Mouse (Mus musculus) stomach, postnatal 0 days (tissue): ENCODE measurements at regions not wholly inside any gene's neighbourhood (a gene's known extent, or its start where the extent isn't known, plus 50 kb on each side); places are given as distances from the start of the nearest gene placed in this dataset.

Source experiments
- ATAC-seq: fragments of 200-750 bp; cut with Nextera tagmentation; 2 replicates; pipeline ENCODE4 v1.8.0; 2017; ENCODE audit not compliant: low FRiP score, low TSS enrichment
- DNase-seq: peaks from one replicate; pipeline ENCODE4 v3.0.0-alpha.2; 2016; ENCODE audit warnings: low spot score
- H3K27ac ChIP-seq: fragments of 300-500 bp; sonication (generic); replicated peaks from 2 replicates; pipeline ENCODE4 v1.5.1; 2014; ENCODE audit warnings: mild to moderate bottlenecking, control low read depth
- H3K27me3 ChIP-seq: fragments of 300-500 bp; sonication (generic); 2 replicates; pipeline ENCODE4 v1.6.1; 2014; ENCODE audit warnings: low read length; ENCODE audit not compliant: control insufficient read depth, insufficient read depth
- H3K36me3 ChIP-seq: fragments of 300-500 bp; sonication (generic); 2 replicates; pipeline ENCODE4 v1.6.1; 2014; ENCODE audit warnings: low read length, mixed read lengths; ENCODE audit not compliant: control insufficient read depth, insufficient read depth
- H3K4me1 ChIP-seq: fragments of 300-500 bp; sonication (generic); replicated peaks from 2 replicates; pipeline ENCODE4 v1.6.1; 2014; ENCODE audit warnings: antibody characterized with exemption; ENCODE audit not compliant: control insufficient read depth, insufficient read depth
- H3K4me2 ChIP-seq: fragments of 300-500 bp; sonication (generic); replicated peaks from 2 replicates; pipeline ENCODE4 v1.6.1; 2014; ENCODE audit warnings: low read depth, mild to moderate bottlenecking, control low read depth, moderate library complexity
- H3K4me3 ChIP-seq: fragments of 300-500 bp; sonication (generic); 2 replicates; pipeline ENCODE4 v1.5.1; 2014; ENCODE audit warnings: low read depth, low read length, control low read depth
- H3K9ac ChIP-seq: fragments of 300-500 bp; sonication (generic); 2 replicates; pipeline ENCODE4 v1.6.1; 2014; ENCODE audit warnings: mild to moderate bottlenecking, low read length, control low read depth, mixed read lengths
- H3K9me3 ChIP-seq: fragments of 300-500 bp; sonication (generic); 2 replicates; pipeline ENCODE4 v1.6.1; 2016; ENCODE audit warnings: low read length; ENCODE audit not compliant: control insufficient read depth
- CTCF ChIP-seq: IDR thresholded peaks from 2 replicates; pipeline ENCODE4 v1.5.1; 2016; ENCODE audit warnings: antibody characterized with exemption, low read depth, mild to moderate bottlenecking, moderate library complexity
- EP300 ChIP-seq: optimal IDR thresholded peaks from 2 replicates; pipeline ENCODE3; 2016; ENCODE audit warnings: antibody characterized with exemption
- WGBS: fragments of 180-500 bp; shearing (Covaris S2); extraction: QIAGEN DNeasy Blood & Tissue Kit; methylation state at CpG from one replicate; pipeline ENCODE4 v1.1.7; 2014; 5-methylcytosine and 5-hydroxymethylcytosine counted together

DNA sequence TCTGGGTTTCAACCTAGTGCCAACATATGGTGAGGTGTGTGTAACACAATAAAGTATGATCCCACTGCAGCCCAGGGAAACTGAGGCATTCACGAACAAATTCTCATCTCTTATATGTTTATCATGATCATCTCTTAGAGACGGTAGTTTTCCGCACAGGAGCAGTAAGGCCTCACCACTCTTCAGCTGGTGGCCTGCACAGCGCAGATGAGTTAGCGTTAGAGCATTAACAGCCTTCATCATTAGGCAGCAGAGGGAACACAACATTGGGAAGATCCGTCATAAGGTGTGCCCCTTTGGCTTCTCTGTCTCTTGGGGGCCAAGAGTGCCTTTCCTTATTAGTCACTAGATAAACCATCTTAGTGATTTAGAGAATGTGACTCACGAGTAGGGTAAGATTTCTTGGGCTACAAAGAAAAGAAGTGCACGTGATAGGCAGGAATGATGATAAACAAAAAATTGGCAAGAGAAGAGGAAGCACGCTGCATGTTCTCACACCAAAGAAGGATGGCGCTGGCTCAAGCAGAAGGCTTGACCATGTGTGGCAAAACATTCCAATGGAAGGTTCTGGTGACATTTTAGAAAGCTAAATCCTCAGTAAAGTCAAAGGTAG, 81.1 kb upstream of the Emb start:
- Histone ChIP-seq H3K4me3 (no peak overlapping the region), H3K9ac (no peak overlapping the region), H3K27me3 (no peaks in the 10 kb centered on the region), H3K36me3 (no peaks in the 10 kb centered on the region), H3K9me3 (no peaks in the 10 kb centered on the region), H3K4me2 (no peak overlapping the region), H3K27ac (no peak overlapping the region), H3K4me1 (no peaks in the 10 kb centered on the region)
- ATAC-seq (no peak), DNase-seq (no peak)
- TF ChIP-seq EP300 (no peak), CTCF (no peak)
- 61% methylated on average over 10 of the region's 10 CpGs for WGBS

GRCm38 (mm10) chr13:117119636-117120035, 88.7 kb upstream of the Emb start:
- no peak overlapping the region for H3K4me2 ChIP-seq
- no peak for TF ChIP-seq CTCF
- TF ChIP-seq EP300, result no peak

DNA sequence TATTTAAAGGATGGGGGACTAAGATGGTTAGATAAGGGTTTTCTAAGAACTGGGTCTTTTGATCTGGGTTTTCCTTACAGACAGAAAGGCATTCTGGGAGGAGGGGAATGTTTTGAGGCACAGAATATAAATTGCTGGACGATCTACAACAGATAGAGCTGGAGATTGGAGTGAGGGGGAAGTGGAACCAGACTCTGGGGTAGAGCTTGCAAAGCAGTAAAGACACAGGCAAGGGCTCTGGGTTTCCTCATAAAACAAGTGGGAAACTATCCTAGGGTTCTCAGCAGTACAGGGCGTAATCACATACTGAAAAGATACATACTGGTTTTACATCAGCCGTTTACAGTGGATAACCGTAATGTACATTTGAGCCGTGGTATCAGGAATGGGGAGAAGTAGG, 89.5 kb upstream of the Parp8 start:
- H3K36me3 ChIP-seq, result no peaks in the 10 kb centered on the region
- H3K27ac ChIP-seq, result no peak overlapping the region
- no peaks in the 10 kb centered on the region for H3K27me3 ChIP-seq
- no peak for TF ChIP-seq EP300
- H3K4me3 ChIP-seq, result no peak overlapping the region
- WGBS, result 75% methylated on average over 5 of the region's 5 CpGs
- no peak for ATAC-seq
- H3K4me1 ChIP-seq, result no peaks in the 10 kb centered on the region; the same call in 1 of the 2 replicates
- H3K9ac ChIP-seq, result no peak overlapping the region
- H3K4me2 ChIP-seq, result no peak overlapping the region
- no peaks in the 10 kb centered on the region for H3K9me3 ChIP-seq
- no peak for DNase-seq

More at GRCm38 (mm10) chr13:117119636-117120035, 88.7 kb upstream of the Emb start:
- Histone ChIP-seq H3K27me3 (no peaks in the 10 kb centered on the region), H3K9ac (no peak overlapping the region), H3K4me1 (no peaks in the 10 kb centered on the region; the same call in 1 of the 2 replicates), H3K36me3 (no peaks in the 10 kb centered on the region), H3K4me3 (no peak overlapping the region), H3K27ac (no peak overlapping the region), H3K9me3 (no peaks in the 10 kb centered on the region)
- DNase-seq (no peak), ATAC-seq (no peak)
- WGBS, result 51% methylated on average over 4 of the region's 4 CpGs

- H3K4me3 ChIP-seq, result no peak overlapping the region
- TF ChIP-seq EP300 (no peak), CTCF (no peak)
- H3K4me1 ChIP-seq, result no peaks in the 10 kb centered on the region
- H3K27ac ChIP-seq, result no peak overlapping the region
- WGBS, result 74% methylated on average over 1 of the region's 1 CpGs
- no peak overlapping the region for H3K9ac ChIP-seq
- DNase-seq (no peak), ATAC-seq (no peak)
- H3K36me3 ChIP-seq, result no peaks in the 10 kb centered on the region
- no peaks in the 10 kb centered on the region for H3K9me3 ChIP-seq
- H3K4me2 ChIP-seq, result no peak overlapping the region
- H3K27me3 ChIP-seq, result no peaks in the 10 kb centered on the region
These were observed 87.1 kb upstream of the Parp8 start for GRCm38 (mm10) chr13:117112424-117112823.

DNA sequence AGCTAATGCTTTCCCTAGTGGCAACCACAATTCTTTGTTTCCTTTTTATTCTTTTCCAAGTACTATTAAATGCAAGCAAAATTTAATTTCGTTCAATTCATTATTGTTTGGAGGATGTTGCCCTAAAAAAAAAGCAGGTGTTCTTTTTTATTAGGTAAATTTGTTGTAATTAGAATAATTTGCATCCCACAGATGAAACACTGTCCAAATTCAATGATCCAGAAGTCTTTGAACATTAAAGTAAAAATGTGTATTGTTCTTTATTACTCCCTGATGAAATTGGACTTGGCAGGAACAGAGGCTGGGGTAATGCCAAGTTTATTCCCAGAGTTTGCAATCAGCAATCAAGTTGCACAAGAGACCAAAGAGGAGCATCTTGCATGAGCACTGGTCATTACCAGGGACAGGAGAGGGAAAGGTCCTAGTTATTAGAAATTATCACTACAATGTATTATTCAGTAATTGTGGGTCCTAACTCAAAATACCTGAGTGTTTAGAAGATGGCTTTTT, 79.9 kb upstream of the Parp8 start:
- Histone ChIP-seq H3K4me2 (no peak overlapping the region), H3K27me3 (no peaks in the 10 kb centered on the region), H3K4me3 (no peak overlapping the region), H3K9ac (no peak overlapping the region), H3K36me3 (no peaks in the 10 kb centered on the region), H3K9me3 (no peaks in the 10 kb centered on the region), H3K4me1 (no peaks in the 10 kb centered on the region), H3K27ac (no peak overlapping the region)
- ATAC-seq, result no peak
- no peak for TF ChIP-seq EP300
- no peak for TF ChIP-seq CTCF
- 63% methylated on average over 1 of the region's 1 CpGs for WGBS
- no peak for DNase-seq

- H3K9ac ChIP-seq, result no peak overlapping the region
- no peaks in the 10 kb centered on the region for H3K4me1 ChIP-seq
- H3K27me3 ChIP-seq, result no peaks in the 10 kb centered on the region
- H3K4me3 ChIP-seq, result no peak overlapping the region
- DNase-seq, result no peak
- H3K36me3 ChIP-seq, result no peaks in the 10 kb centered on the region
- no peak for TF ChIP-seq EP300
- TF ChIP-seq CTCF, result no peak
- 88% methylated on average over 1 of the region's 1 CpGs for WGBS
- no peak for ATAC-seq
- no peak overlapping the region for H3K4me2 ChIP-seq
- no peak overlapping the region for H3K27ac ChIP-seq
- no peaks in the 10 kb centered on the region for H3K9me3 ChIP-seq
These were observed 69.4 kb upstream of the Parp8 start for GRCm38 (mm10) chr13:117094773-117095172.
